Mouse (Mus musculus) left cerebral cortex, adult 9 months (tissue): Measurements from ENCODE around the gene Spry2.
A peak's percentile ranks its signal among the peaks of the same experiment; 100 is the strongest.

ENCODE experiments used
- DNase-seq, 2 experiments: peaks; one replicate each; pipeline ENCODE4 v3.0.0; 2022; ENCODE audit warnings: low spot score in 2 of 2

Gene Spry2

DNA sequence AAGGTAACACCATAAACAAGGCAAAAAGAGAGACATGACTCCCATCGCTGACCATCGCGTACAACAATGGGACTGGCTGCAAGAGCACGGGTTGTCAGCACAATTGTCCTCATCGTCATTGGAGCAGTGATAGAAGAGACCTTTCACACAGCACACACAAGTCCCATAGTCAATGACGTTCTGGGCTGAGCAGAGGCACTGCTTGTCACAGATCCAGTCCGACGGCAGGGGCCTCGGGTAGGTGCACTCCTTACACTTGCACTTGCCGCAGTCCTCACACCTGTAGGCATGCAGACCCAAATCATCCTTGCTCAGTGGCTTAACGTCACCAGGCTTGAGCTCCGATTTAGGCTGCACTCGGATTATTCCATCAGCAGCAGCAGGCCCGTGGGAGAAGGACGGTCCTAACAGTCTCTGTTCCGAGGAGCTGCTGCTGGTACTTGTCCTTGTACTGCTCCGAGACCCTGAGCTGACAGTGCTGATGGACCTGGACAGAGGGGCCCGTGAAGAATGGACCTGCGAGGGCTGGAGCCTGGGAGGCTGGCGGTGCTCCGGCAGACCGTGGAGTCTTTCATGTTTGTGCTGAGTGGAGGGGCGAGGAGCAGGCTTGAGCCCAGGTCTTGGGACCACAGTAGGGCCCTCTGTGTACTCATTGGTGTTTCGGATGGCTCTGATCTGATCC lies 3.5 kb downstream of the Spry2 start:
- peak in 1 of 2 experiments; percentile 28 for DNase-seq

DNA sequence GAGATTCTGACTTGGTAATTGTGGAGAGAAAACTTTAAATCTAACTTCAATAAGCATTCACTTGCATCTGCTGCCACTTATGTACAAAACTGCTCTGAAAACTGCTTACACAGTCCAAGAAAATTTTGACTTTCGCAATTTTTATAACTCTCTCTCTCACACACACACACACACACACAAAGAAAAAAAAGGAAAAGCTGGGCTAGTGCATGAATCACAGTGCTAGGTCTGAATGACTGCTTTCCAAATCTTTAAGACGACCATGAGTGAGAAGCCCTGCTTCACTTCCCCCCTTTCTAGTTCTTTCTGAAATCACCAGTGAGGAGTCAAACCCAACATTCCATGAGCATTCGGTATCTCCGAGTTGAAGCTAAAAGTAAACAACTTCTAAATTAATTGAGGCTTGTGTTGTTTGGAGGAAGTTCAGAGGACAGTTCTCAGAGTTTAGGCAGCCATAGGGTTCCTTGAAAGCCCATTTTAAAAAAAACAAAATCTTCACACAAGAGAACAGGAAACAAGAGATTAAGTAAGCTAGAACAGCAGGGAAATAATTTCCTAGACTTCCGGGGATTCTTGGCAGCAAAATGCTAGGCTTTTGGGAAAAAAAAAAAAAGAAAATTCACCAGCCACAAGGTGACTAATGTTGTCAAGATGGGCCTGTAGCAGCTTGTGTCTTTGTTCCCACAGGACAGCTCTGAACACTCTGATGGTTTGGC lies 5.9 kb downstream of the Spry2 start:
- no peak for DNase-seq

DNA sequence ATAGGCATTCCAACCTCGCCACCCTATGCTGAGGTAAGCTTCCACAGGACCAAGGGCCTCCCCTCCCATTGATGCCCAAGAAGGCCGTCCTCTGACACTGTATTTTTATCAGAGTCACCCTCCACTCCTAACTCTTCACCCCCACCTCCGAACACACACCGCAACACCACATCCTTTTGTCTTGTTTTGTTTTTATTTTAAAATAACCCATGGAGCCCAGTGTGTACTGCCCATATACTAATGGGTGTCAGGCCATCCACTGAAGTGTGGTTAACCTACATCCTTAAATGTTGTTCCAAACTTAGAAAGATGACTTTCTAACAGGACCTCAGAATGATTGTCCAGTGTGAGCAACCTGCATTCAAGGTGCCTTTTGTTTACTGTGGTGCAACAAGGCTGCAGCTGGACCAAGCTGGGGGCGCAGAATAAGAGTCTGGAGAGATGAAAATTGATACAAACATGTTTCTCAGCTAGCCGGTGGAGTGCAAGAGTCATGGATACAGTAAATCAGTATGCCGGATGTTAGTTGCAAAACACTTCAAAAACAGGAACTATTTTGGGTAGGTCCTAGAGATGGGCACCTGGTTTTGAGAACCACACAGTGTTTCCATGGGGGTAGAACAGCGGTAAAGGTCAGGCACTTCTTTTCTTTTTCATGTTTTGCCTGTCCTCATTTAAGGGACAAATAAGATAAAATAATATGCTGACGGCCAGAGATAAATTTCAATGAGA lies 9.8 kb downstream of the Spry2 start:
- DNase-seq, result no peak

DNA sequence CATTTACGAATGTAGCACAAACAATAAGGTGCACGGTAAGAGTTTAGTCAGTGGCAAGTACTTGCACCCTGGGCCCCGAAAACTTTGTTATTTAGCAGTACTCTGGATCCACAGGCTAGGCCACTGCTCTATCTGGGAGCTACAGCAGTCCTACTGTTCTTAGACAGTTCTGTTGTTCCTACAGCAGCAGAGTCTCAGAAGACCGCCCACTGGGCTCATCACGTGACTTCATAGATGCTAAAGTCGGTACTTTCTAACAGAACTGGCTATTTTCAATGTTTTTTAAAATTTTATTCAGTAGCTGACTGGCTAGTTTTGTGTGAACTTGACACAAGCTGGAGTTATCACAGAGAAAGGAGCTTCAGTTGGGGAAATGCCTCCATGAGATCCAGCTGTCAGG lies 11.4 kb downstream of the Spry2 start:
- DNase-seq, result no peak

DNA sequence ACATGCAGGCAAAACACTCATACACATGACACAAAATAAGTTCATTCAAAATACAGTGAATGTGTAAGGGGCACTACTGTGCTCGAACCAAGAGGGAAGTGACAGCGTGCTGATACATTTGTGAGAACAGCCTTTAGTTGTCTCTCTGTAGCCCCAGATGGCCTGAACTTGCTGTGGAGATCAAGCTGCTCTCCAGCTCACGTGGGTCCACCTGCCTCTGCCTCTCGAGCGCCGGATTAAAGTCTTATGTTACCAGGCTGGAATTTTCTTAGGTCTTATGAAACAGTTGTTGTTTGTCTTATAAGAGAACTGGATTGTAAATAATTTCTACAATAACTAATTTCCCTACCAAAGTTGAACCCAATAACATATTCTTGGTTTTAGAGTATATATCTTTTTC lies 13.4 kb downstream of the Spry2 start:
- no peak for DNase-seq

DNA sequence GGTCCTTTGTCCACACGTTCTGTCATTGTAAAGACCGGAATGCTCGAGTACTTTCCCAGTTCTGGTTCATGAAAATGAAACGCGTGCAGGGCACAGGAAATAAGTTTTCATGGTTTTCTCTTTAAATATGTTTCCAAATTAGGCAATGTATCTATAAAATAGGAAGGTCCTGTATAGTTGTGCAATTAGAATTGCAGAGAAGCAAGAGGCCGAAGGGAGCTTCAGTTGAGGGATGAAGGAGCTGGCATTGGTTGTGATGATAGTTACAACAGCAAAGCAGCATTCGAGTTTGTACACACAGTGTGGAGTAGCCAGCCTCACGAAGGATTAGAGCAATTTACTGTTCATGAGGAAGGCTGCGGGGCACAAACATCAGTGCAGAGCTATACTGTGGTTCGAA lies 18.3 kb downstream of the Spry2 start:
- no peak for DNase-seq

DNA sequence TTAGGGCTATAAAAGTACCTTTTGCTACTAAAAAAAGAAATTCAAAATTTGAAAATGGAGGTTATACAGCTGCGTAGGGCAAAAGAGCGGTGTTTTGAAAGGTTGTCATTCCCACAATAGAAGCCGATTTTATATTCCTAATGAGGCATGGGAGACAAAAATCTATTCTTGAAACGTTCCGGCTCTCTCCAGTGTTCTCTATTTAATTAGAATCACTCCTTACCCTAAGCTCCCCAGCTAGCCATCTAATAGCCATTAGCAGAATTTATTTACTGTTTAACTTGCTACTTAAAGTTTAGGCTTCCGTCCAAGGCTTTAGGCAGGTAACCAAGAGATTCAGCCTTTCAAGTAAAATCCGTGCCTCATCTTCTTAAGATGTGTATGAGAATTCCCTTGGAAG lies 20.2 kb downstream of the Spry2 start:
- DNase-seq, result no peak

DNA sequence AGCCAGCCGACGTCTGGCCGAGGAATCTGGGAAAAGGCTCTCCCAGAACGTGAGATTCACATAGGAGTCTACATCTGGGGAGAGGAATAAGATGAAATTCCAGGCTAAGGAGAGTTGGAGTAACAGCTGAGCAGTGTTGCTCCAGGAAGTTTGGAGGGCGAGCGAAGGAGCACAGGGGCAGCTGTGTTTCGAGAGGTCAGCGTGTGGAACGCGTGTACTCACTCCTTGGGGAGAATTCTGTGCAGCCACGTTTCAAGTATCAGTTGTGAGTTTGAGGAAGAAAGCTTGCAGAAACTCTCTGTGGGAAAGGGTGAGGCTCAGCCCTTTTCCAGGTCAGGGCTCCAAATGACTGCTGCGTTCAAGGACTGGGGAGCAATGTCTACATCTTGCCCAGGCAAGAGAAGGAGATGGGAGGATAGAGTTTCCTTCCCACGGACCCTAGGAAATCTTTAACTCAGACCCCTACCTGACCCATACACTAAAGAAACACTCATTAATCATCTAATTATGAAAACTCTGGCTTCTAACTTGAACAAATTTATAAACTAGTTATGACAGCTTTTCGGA lies 26.2 kb downstream of the Spry2 start:
- DNase-seq, result no peak

DNA sequence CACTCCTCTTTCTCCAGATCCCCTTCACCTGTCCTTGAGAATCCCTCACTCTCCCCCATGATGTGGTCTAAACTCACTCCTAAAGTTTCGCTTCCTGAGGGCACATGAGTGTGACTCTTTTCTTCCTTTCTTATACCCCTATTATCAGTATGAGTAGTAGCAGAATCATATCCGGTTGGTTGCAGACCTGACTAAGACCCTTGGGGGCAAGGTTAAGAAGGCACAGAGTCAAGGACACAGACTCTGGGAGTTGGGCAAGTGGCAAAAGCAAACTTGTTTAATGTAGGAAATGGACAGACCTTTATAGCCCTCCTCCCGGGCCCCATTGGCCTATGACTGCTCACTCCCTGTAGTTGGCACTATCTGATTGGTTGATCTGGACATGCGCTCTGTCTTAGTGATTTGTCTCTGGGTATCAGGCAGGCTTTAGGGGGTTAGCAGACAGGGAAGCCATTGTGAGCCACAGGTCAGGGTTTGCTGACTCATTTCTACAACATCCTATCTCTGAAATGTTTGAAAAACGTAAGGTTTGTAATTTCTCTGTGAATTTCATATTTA lies 31.2 kb downstream of the Spry2 start:
- DNase-seq, result no peak

DNA sequence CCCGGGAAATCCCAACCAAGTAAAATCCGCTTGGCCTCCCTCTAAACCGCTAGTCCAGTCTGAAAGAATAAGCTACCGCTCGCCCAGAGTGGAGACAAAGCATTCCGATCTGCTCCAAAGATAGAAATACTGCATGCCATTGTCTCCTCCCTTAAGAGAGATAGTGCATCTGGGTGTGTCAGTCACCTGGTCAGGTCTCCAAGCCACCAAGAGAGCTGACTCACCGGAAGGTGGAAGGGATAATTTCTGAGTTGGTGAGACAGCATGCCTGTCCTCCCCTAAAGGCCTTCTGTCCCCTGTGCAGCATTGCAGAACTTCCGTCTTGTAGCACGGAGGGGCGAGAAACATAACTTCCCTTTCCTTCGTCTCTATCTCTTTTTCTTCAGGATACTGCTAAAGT lies 34.4 kb downstream of the Spry2 start:
- no peak for DNase-seq

DNA sequence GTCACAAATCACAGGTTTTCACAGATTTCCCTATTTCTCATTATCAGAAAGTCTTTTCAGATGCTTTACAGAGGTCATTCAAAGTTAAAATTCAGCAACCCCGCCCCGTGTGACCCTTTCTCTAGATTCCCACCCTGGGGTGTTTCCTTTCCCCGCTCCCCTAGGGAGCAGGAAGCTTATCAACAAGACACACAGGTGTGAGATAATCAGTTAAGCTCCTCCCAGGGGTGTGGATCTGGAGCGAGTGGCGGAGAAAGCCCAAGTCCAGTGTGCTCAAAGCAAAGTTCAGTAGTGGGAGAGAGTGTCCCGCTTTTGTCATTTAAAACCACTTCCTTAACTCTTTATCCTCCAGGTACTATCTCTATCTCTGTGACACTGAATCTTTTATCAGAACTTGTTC lies 35.7 kb downstream of the Spry2 start:
- no peak for DNase-seq

DNA sequence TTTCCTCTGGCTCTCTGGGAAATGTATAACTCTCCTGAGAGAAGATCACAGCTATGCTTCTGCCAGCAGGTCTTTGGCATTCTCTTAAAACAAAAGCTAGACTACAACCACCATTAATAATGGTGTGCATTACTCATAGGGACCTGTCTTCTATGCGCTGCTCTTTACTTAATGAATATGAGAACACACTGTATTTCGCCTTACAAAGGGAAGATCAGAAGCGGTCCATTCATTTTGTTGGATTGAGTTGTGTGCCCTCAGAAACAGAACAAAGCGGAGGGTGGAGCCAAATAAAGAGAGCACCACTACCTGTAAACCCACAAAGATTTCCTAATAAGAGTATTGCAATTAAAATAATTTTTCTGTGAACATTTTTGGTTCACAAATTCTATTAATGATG lies 36.3 kb downstream of the Spry2 start:
- no peak for DNase-seq

DNA sequence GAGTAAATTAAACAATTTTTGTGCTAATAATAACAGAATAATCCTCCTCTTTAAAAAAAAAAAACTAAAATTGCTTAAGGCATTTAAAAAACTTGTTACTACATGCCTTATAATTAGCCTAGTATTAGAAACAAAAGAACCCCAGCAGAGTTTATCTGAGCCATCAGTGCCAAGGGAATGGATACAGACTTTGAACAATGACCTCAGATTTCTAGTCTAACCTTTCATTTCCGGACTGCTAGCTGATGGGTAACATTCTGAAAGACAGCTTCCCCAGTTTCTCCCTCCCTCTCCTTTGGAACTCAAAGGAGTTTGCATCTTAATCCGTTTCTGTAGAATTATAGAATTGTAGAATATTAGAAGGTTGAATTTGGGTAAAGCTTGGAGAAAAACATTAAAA lies 36.7 kb downstream of the Spry2 start:
- DNase-seq, result no peak

DNA sequence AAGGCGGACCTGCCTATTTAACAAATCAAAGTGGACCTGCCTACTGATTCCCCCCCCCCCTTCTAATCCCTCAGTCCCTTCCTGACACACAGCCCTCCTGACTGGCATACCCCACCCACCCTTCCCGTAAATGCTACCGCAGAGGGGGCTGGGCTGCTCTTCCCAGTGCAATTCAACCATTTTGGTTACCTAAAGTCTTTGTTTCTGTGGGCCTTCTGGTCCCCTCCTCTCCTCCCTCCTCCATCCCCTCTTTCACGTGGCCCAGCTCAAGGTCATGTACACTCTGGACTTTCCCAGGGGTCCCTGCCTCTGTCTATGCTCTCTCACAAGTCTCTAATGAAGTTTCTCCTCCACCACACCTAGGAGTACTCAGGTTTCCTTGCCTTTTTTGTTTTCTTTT lies 37.3 kb downstream of the Spry2 start:
- DNase-seq, result no peak

DNA sequence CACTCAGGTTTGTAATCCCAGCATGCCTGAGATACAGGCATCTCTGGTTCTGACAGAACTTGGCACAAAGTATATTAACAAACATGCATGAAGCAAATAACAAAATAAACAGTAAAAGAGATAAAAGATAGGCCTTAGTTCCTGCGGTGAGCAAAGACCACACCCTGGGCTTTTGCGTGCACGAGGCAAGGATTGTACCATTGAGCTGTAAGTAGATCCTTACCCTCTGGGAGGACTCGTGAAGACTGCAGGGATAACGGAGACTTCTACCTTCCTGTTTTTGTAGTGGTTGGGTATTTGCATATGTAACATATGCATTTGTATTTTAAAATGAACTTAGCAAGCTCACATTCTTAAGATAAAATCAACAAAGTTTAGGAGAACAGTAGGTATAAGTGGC lies 37.7 kb downstream of the Spry2 start:
- no peak for DNase-seq

DNA sequence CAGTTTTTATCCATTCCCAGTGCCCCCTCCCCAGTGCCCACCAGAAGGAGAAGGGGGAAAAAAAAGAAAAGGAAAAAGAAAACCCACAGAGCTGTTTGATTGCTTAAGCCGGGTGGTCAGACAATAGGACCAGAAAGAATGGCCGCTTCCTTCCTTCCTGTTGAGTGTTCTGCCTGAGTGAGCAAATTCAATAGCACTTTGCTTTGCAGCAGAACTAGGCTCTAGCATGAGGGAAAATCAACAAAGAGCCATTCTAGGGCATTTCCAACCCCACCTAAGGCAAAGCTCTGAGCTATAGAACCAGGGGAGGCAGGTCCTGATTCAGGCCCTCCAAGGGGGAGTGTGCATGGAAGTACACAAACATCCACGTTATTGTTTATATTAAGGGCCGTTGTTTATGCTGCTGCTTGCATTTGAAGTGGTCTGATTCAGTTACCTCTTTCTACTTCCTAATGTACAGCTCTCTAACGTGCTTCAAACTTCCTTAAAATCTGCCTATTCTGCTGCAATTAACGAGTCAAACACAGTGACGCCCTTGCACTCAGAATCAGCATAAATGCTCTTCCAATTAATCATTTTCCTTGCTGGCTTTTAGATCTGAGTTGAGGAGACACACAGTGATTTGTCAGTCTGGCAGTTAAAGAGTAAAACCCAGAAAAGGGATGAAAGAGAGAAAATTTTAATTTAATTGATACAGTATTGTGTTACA lies 45.1 kb downstream of the Spry2 start:
- no peak for DNase-seq
